ENCODE assay signal across 13 mouse cellular contexts in genomic region chr3:144012173-144012572, GRCm38 (mm10).
"Had no signal": no experiment of that assay in that cellular context is flagged by ENCODE, and none has a peak within 500 bp of the region (broad histone marks: within the 10 kb centered on the region; RNA-seq: fewer than 3 reads in every experiment).

No protein-coding gene starts in this region.

- H3K9me3 ChIP-seq: midbrain, embryonic 10.5 days; midbrain, embryonic 12.5 days; neural tube, embryonic 12.5 days; stomach, embryonic 15.5 days had no signal

- DNase-seq: lung, adult 18-20 months; lung, embryonic 14.5 days; lung, postnatal 10 days; lung, postnatal 4 days; right cerebral cortex, postnatal 14 days; thymus, adult 2 months; thymus, postnatal 25 days; thymus, postnatal 4 days had no signal

- H3K27me3 ChIP-seq: midbrain, embryonic 12.5 days; neural tube, embryonic 12.5 days; stomach, embryonic 15.5 days had no signal

- H3K4me3 ChIP-seq: midbrain, embryonic 10.5 days; midbrain, embryonic 12.5 days; neural tube, embryonic 12.5 days; stomach, embryonic 15.5 days had no signal

- H3K4me1 ChIP-seq: neural tube, embryonic 12.5 days had no signal

- H3K4me2 ChIP-seq: lung, embryonic 14.5 days; midbrain, embryonic 12.5 days; neural tube, embryonic 12.5 days; stomach, embryonic 15.5 days had no signal

- H3K27ac ChIP-seq: midbrain, embryonic 10.5 days; midbrain, embryonic 12.5 days; neural tube, embryonic 12.5 days; stomach, embryonic 15.5 days; stomach, postnatal 0 days had no signal

- H3K36me3 ChIP-seq: midbrain, embryonic 10.5 days; midbrain, embryonic 12.5 days; neural tube, embryonic 12.5 days; stomach, embryonic 15.5 days had no signal

- H3K9ac ChIP-seq: lung, embryonic 14.5 days; midbrain, embryonic 12.5 days; neural tube, embryonic 12.5 days; stomach, embryonic 15.5 days had no signal
